Mouse (Mus musculus): ENCODE measurements at regions not wholly inside any gene's neighbourhood (a gene's known extent, or its start where the extent isn't known, plus 50 kb on each side); places are given as distances from the start of the nearest gene placed in this dataset.

DNA sequence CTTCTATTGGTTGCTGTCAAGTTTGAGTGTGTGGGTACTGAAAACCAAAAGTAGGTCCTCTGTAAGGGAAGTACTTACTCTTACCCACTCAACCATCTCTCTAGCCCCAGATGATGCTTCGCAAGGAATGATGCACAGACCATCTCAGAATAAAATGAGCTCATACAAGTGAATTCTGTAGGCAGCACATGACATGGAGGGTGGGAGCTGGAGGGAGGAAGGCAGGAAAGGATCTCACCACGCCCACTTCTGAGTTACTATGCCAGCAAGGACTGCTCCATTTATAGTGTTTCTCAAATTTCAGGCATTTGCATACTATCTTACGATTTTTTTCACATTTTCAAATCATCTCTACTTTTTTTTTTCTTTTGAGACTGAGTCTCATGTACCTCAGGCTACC is 273.8 kb upstream of the Rack1 start:
- H3K4me3 ChIP-seq (replicated peaks): no peak overlapping the region
- H3K9ac ChIP-seq (replicated peaks): no peak overlapping the region
- H3K9me3 ChIP-seq (replicated peaks): no peaks in the 10 kb centered on the region
- H3K4me1 ChIP-seq: no peaks in the 10 kb centered on the region
- ATAC-seq (ENCODE audit: low FRiP score): no peak
- H3K27me3 ChIP-seq (replicated peaks): no peaks in the 10 kb centered on the region
- 75% methylated on average over 3 of the region's 3 CpGs for WGBS
- H3K27ac ChIP-seq (replicated peaks): no peak overlapping the region
- H3K36me3 ChIP-seq: no peaks in the 10 kb centered on the region
- no peak overlapping the region for H3K4me2 ChIP-seq

GRCm38 (mm10) chr11:48525517-48525916 is 274.6 kb upstream of the Rack1 start:
- Histone ChIP-seq H3K4me1 (no peaks in the 10 kb centered on the region), H3K27me3 (replicated peaks) (no peaks in the 10 kb centered on the region), H3K4me3 (replicated peaks) (no peak overlapping the region), H3K27ac (replicated peaks) (no peak overlapping the region), H3K9me3 (replicated peaks) (no peaks in the 10 kb centered on the region), H3K4me2 (no peak overlapping the region), H3K36me3 (no peaks in the 10 kb centered on the region), H3K9ac (replicated peaks) (no peak overlapping the region)
- WGBS: 81% methylated on average over 5 of the region's 5 CpGs
- ATAC-seq (ENCODE audit: low FRiP score): no peak

GRCm38 (mm10) chr11:48506886-48507285 is 293.2 kb upstream of the Rack1 start:
- whole genome bisulfite sequencing: 82% methylated on average over 3 of the region's 3 CpGs
- H3K27ac ChIP-seq (replicated peaks): no peak overlapping the region
- no peaks in the 10 kb centered on the region for H3K4me1 ChIP-seq
- H3K4me2 ChIP-seq: no peak overlapping the region
- H3K27me3 ChIP-seq (replicated peaks): no peaks in the 10 kb centered on the region
- no peak for ATAC-seq (ENCODE audit: low FRiP score)
- no peak overlapping the region for H3K4me3 ChIP-seq (replicated peaks)
- H3K36me3 ChIP-seq: no peaks in the 10 kb centered on the region
- H3K9me3 ChIP-seq (replicated peaks): no peaks in the 10 kb centered on the region
- H3K9ac ChIP-seq (replicated peaks): no peak overlapping the region

DNA sequence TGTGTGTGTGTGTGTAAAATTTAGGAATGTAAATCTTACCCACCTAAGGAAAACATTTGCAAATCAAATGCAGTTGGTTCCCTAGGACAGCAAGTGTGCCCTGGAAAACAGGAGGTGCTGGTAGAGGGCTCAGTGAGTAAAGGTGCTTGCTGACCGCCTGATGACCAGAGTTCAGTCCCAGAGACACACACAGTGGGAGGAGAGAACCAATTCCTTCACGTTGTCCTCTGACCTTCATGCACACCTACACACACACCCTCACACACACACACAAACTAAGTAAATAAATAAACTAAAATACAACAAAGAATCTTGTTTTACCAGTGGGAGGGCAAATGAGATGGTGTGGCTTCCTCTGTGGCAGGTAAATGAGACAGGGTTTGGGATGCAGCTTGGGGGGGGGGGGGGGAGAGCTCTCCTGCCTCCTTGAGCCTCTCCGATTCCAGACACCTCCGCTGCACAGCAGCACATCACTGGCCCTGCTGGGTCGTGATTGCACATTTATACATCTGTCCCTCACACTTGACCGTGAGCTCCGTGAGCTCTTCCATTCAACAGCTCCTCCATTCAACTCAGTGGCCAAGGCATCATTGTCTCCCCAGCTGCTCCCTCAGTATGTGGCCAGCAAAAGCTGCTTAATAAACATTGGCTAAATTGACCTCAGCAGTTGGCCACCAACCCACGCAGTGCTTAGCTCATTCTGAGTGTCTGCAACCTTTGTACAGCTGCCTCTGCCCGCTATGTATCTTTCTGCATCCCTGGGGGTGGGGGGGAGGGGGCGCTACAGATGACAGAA is 297.9 kb upstream of the Rack1 start:
- 34% methylated on average over 10 of the region's 10 CpGs for WGBS

GRCm38 (mm10) chr11:48499057-48499456 is 301.1 kb upstream of the Rack1 start:
- WGBS: 93% methylated on average over 1 of the region's 1 CpGs
- no peak overlapping the region for H3K27ac ChIP-seq (replicated peaks)
- no peaks in the 10 kb centered on the region for H3K9me3 ChIP-seq (replicated peaks)
- H3K4me2 ChIP-seq: no peak overlapping the region
- no peak overlapping the region for H3K4me3 ChIP-seq (replicated peaks)
- H3K4me1 ChIP-seq: no peaks in the 10 kb centered on the region
- no peaks in the 10 kb centered on the region for H3K36me3 ChIP-seq
- ATAC-seq (ENCODE audit: low FRiP score): no peak
- H3K27me3 ChIP-seq (replicated peaks): no peaks in the 10 kb centered on the region
- no peak overlapping the region for H3K9ac ChIP-seq (replicated peaks)

More for the DNA sequence above, 297.9 kb upstream of the Rack1 start:
- no peak overlapping the region for H3K4me3 ChIP-seq (replicated peaks)
- H3K4me2 ChIP-seq: no peak overlapping the region
- ATAC-seq (ENCODE audit: low FRiP score): peak; percentile 47; the same call in 1 of the 2 replicates
- H3K9ac ChIP-seq (replicated peaks): no peak overlapping the region
- H3K36me3 ChIP-seq: no peaks in the 10 kb centered on the region
- no peaks in the 10 kb centered on the region for H3K4me1 ChIP-seq
- H3K27ac ChIP-seq (replicated peaks): no peak overlapping the region
- no peaks in the 10 kb centered on the region for H3K27me3 ChIP-seq (replicated peaks)
- no peaks in the 10 kb centered on the region for H3K9me3 ChIP-seq (replicated peaks)

GRCm38 (mm10) chr11:48488308-48488707 is 311.8 kb upstream of the Rack1 start:
- Histone ChIP-seq H3K36me3 (no peaks in the 10 kb centered on the region), H3K4me1 (no peaks in the 10 kb centered on the region), H3K4me2 (no peak overlapping the region), H3K4me3 (replicated peaks) (no peak overlapping the region), H3K27ac (replicated peaks) (no peak overlapping the region), H3K27me3 (replicated peaks) (no peaks in the 10 kb centered on the region), H3K9me3 (replicated peaks) (no peaks in the 10 kb centered on the region), H3K9ac (replicated peaks) (no peak overlapping the region)
- no peak for ATAC-seq (ENCODE audit: low FRiP score)
- 63% methylated on average over 1 of the region's 1 CpGs for WGBS

- Histone ChIP-seq H3K27me3 (replicated peaks) (no peaks in the 10 kb centered on the region), H3K4me1 (no peaks in the 10 kb centered on the region), H3K9ac (replicated peaks) (no peak overlapping the region), H3K9me3 (replicated peaks) (no peaks in the 10 kb centered on the region), H3K4me3 (replicated peaks) (no peak overlapping the region), H3K4me2 (no peak overlapping the region), H3K27ac (replicated peaks) (no peak overlapping the region), H3K36me3 (no peaks in the 10 kb centered on the region)
- no peak for ATAC-seq (ENCODE audit: low FRiP score)
- 73% methylated on average over 4 of the region's 4 CpGs for WGBS
These were observed 336.1 kb upstream of the Rack1 start for GRCm38 (mm10) chr11:48464036-48464435.

- Histone ChIP-seq H3K4me3 (replicated peaks) (no peak overlapping the region), H3K4me1 (no peaks in the 10 kb centered on the region), H3K9me3 (replicated peaks) (no peaks in the 10 kb centered on the region), H3K4me2 (no peak overlapping the region), H3K27ac (replicated peaks) (no peak overlapping the region), H3K36me3 (no peaks in the 10 kb centered on the region), H3K9ac (replicated peaks) (no peak overlapping the region), H3K27me3 (replicated peaks) (no peaks in the 10 kb centered on the region)
- 100% methylated on average over 1 of the region's 1 CpGs for WGBS
- no peak for ATAC-seq (ENCODE audit: low FRiP score)
These were observed 350.2 kb upstream of the Rack1 start for GRCm38 (mm10) chr11:48449883-48450282.

DNA sequence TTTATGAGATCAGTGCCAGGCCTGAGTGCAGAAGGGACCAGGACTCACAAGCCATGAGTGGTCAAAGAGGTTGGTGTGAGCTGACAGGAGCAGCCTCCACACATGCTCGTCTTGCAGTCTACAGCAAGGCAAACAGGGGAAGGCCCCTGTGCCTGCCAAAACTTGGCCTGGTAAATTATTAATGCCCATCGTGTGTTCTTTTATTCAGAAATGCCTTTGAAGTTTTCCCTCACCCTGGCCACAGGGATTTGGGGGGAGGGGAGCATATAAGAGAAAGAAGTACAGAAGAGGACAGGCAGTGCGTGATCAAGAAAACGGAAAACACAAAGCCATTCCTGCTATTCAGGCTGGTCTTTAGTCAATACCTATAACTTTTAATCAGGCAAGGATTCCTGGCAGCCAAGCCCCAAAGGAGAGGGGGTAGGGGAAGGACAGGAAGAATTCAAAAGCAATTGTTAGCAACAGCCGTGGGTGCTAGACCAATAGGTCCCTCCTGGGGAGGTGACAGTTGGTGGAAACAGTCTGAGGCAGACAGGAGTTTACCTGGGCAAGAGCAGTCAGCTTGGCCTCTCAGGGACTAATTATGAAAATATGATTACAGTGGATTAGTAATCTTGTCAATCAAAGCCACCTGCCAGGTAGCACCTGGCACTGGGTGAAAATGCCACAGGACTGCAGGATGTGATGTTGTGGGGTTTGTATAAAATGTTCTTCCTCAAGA is 357.4 kb upstream of the Rack1 start:
- H3K4me1 ChIP-seq: no peaks in the 10 kb centered on the region
- no peaks in the 10 kb centered on the region for H3K27me3 ChIP-seq (replicated peaks)
- no peak overlapping the region for H3K4me3 ChIP-seq (replicated peaks)
- no peak overlapping the region for H3K27ac ChIP-seq (replicated peaks)
- no peaks in the 10 kb centered on the region for H3K9me3 ChIP-seq (replicated peaks)
- ATAC-seq (ENCODE audit: low FRiP score): no peak
- no peak overlapping the region for H3K4me2 ChIP-seq
- 41% methylated on average over 5 of the region's 5 CpGs for WGBS
- no peaks in the 10 kb centered on the region for H3K36me3 ChIP-seq
- no peak overlapping the region for H3K9ac ChIP-seq (replicated peaks)

DNA sequence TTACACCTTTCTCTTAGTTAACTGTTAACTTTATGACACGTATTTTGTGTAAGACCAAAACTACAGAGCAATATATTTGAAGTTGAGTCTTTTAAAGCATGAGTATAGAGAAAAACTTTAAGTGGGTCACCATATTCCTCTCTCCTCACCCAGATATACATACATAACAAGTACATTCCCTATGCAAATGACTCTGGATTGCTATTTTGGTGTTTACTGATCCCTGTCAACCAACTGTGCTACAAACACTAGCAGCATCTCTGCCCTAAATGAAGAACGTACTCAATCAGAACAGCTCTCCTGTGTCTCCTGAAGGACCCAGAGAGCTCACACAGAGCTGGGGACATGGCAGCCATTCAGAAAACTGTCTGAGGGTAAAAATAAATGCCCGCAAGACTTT is 363.4 kb upstream of the Rack1 start:
- no peak overlapping the region for H3K27ac ChIP-seq (replicated peaks)
- no peaks in the 10 kb centered on the region for H3K36me3 ChIP-seq
- H3K9me3 ChIP-seq (replicated peaks): no peaks in the 10 kb centered on the region
- H3K4me1 ChIP-seq: no peaks in the 10 kb centered on the region
- H3K4me2 ChIP-seq: no peak overlapping the region
- 76% methylated on average over 3 of the region's 3 CpGs for WGBS
- no peaks in the 10 kb centered on the region for H3K27me3 ChIP-seq (replicated peaks)
- H3K4me3 ChIP-seq (replicated peaks): no peak overlapping the region
- H3K9ac ChIP-seq (replicated peaks): no peak overlapping the region
- no peak for ATAC-seq (ENCODE audit: low FRiP score)

DNA sequence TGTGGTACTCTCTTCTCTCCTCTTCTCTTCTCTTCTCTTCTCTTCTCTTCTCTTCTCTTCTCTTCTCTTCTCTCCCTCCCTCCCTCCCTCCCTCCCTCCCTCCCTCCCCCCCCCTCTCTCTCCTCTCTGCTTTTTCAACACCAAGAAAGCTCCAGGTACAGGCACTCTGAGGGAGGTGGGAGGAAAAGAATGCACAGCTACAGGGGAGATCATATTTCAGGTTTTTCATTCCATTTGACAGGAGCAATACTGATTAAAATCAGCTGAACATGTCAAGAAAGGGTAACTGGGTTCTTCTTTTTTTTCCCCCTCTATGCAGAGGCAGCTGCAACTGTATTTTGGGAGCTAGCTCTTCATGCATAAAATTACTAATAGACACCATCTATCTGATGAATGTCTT is 368.8 kb upstream of the Rack1 start:
- Histone ChIP-seq H3K36me3 (no peaks in the 10 kb centered on the region), H3K4me1 (no peaks in the 10 kb centered on the region), H3K9ac (replicated peaks) (no peak overlapping the region), H3K4me2 (no peak overlapping the region), H3K4me3 (replicated peaks) (no peak overlapping the region), H3K27me3 (replicated peaks) (no peaks in the 10 kb centered on the region), H3K9me3 (replicated peaks) (no peaks in the 10 kb centered on the region), H3K27ac (replicated peaks) (no peak overlapping the region)
- ATAC-seq (ENCODE audit: low FRiP score): no peak

DNA sequence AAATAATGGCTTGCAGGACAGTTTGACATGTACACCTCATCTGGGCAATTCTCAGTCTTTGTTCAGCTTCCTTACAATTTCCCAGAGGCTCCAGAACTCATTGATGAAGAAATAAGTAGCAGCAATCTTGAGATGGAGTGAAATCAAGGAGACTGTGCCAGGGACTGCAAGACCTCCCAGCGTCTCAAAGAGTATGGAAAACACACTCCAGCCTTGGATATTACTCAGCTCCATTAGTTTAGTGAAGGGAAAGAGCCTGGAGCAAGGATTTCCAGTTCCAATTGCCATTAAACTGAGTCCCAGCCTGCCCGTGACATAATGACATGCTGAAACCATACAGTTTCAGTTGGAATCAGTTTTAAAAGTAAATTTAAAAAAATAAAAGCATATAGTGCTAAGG is 372.7 kb upstream of the Rack1 start:
- Histone ChIP-seq H3K27ac (replicated peaks) (no peak overlapping the region), H3K36me3 (no peaks in the 10 kb centered on the region), H3K9ac (replicated peaks) (no peak overlapping the region), H3K4me2 (no peak overlapping the region), H3K27me3 (replicated peaks) (no peaks in the 10 kb centered on the region), H3K4me3 (replicated peaks) (no peak overlapping the region), H3K4me1 (no peaks in the 10 kb centered on the region), H3K9me3 (replicated peaks) (no peaks in the 10 kb centered on the region)
- no peak for ATAC-seq (ENCODE audit: low FRiP score)
- WGBS: 68% methylated on average over 2 of the region's 2 CpGs

Measured in neural tube, embryonic 15.5 days (tissue).